Mouse (Mus musculus): ENCODE results near the gene Rbfox1.

DNA sequence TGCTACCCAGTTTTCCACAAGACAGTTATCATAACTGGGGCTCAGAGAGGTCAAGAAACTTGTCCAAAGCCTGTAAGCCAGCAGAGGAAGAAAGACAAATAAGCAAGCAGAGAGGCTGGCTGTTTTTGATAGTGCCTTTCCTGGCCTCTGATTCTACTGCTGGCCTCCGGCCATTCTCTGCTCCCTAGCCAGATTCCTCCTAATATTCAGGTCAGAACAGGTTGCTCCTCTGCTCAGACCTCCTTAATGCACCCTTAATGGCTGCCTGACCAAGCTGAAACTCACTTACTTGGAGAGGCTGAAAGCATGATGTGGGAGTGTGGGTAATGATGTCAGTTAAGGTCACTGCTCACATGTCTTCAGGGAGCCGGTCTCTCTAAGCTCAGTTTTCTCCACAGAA lies 270.4 kb downstream of the Rbfox1 start:
- TF ChIP-seq POLR2A (IDR thresholded peaks at IDR 0.05; ENCODE audit: control insufficient read depth in 1 of 2, insufficient read depth in 1 of 2, low read depth in 1 of 2, low read length in 2 of 2, poor library complexity in 1 of 2) (no peak), MXI1 (IDR thresholded peaks at IDR 0.05; ENCODE audit: low read depth, low read length) (no peak), POLR2AphosphoS5 (IDR thresholded peaks at IDR 0.05; ENCODE audit: borderline replicate concordance, low read depth, low read length) (no peak), CTCF (IDR thresholded peaks at IDR 0.05 in 2 of 3, conservative IDR thresholded peaks at IDR 0.05 in 1 of 3; ENCODE audit: control insufficient read depth in 1 of 3, insufficient read depth in 1 of 3, low read depth in 2 of 3, low read length in 3 of 3, poor library complexity in 1 of 3, severe bottlenecking in 1 of 3) (no peak), ZKSCAN1 (IDR thresholded peaks at IDR 0.05; ENCODE audit: low read depth, low read length) (no peak), POLR2AphosphoS2 (IDR thresholded peaks at IDR 0.05; ENCODE audit: low read length) (no peak), NELFE (IDR thresholded peaks at IDR 0.05; ENCODE audit: low read depth, low read length) (no peak), ZNF384 (IDR thresholded peaks at IDR 0.05; ENCODE audit: low read depth, low read length) (no peak), GATA1 (IDR thresholded peaks at IDR 0.05; ENCODE audit: low read depth, low read length) (no peak), USF1 (IDR thresholded peaks at IDR 0.05; ENCODE audit: low read depth, low read length) (no peak)
